Mouse (Mus musculus) activated CD4-positive, CD25-positive, alpha-beta regulatory T cell, adult 9 weeks (primary cell): ENCODE results near the gene Dag1. TPM values are rescaled to one million over a fixed set of nuclear protein-coding genes. Genes with fewer than 3 reads are reported as not detected.

Source experiments
- polyA plus RNA-seq: library from polyadenylated mRNA; unstranded; fragments of 100-300 nt; shearing (Covaris generic); gene quantifications from one replicate; pipeline ENCODE4 v1.2.1, GENCODE M21; 2017

Gene Dag1
- polyA plus RNA-seq, result 6.7 TPM

DNA sequence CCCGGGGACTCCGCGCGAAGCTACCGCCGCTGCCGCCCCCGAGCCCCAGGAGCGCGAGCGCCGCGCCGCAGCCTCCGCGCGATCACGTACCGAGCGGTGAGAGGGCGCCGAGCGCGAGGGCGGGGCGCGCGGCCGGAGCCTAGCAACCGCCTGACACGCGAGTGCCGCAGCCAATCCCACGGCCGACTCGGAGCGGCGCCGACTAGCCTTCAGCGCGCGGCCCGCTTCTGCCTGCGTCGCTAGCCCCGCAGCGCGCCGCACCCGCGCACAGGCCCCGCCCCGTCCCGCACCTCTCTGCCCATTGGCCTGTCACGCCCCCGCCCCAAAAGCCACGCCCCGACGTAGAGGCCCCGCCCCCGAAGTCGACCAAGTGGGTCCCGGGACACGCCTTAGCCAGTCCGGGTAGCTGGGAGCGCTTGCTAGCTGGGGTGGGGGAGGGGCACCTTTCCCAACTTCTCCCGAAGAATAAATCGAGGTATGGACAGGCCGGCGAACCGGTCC, at the start of gene Dag1:
Gene Dag1 (minus strand): TSS at position 269 of the 501 bp plus-strand sequence.

DNA sequence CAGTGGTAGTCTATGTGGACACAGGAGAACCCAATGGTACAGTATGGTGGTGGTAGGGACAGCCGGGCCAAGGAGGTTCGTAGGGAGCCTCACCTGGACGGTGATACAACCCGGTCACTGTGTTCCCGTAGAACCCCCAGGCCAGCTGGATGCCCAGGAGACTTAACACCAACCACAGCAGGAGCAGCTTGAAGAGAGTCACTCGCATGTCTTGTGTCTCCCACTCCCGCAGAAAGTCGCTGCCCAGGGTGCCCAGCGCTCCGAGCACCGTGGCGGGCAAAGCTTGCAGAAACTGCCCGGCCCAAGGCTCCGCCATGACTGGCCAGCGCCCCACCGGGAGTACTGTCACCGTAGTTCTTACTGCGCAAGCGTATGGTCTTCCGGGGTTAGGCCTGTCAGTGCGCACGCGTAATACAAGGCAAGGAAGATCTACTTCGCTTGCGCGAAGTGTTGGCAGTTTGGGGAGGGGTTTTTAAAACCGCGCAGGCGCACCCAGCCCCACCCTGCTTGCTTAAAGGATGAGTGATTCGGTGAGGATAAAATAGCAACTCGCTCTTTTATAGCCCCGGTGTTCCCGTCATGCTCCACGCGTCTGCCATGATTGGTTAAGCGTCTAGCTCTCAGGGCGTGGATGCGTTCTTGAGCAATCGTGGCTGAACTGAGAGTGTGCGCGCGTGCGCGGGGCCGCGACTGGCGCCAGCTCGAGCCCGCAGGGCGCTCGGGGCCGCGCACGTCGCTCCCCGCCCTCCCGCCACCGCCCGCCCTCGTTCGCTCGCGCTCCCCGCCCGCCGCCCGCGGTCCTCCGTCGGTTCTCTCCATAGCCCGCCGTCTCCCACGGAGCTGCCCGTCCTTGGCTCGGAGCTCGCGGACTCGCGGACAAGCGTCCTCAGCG, 42.1 kb upstream of the Dag1 start, which contains the start of the genes Rhoa and Tcta:
Gene Rhoa (plus strand): TSS at position 501 of the 892 bp plus-strand sequence.
Gene Tcta (minus strand): TSS at position 532 of the 892 bp plus-strand sequence.

GRCm38 (mm10) chr9:108296453-108297355, 32.9 kb upstream of the Dag1 start, which contains the start of gene Amt:
Gene Amt, plus strand, starts transcription at chr9:108296853.

GRCm38 (mm10) chr9:108290016-108290750, 26.4 kb upstream of the Dag1 start, which contains the start of gene Nicn1:
Gene Nicn1, plus strand, starts transcription at chr9:108290429.

DNA sequence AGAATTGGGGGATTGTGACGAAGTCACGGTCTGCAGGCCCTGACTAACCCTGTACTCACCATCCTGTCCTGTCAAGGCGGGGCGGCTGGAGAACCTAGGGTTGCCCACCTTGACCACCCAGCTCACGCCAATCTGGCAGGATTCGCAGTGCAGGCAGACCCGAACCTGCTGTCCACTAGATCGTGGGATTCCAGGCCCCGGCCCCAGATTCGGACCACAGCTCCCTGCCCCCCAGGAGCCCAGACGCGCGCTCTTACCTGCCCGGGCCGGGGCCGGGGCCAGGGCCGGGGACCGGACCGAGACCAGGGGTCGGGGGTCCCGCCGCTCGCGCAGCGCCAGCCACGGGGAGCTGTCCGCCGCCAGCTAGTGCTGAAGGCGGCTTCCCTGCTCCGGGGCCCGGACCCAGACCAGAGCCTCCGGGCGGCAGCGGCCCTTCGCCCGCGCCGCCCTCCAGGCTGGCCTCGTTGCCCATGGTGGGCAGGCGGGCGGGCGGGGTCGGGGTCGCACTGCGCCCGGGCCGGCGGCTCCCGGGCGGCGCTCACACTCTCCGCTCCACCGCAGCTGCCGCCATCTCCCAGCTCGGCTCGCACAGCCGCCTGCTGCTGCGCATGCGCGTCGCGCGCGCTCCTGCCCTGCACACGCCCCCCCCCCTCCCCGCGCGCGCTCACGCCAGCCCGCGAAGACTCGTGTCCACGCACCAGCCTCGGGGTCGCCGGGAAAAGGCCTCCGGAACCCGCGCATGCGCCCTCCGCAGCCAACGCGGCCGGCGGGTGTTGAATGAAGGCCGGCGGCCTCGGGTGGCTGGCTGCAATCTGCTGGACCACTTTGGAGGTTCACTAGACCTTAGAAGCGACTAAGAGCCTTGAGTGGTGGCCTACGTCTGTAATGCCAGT, 73.7 kb downstream of the Dag1 start, which contains the start of gene Bsn:
Gene Bsn (minus strand): TSS at position 598 of the 893 bp plus-strand sequence.

Other genes with a start within 250 kb of the Dag1 start
- 40.7 TPM for gene Gmppb, start 214.7 kb downstream of the Dag1 start, polyA plus RNA-seq
- gene Amigo3, start 210.8 kb downstream of the Dag1 start, polyA plus RNA-seq, result 4.8 TPM
- 1.2 TPM for gene Mst1, start 183.5 kb downstream of the Dag1 start, polyA plus RNA-seq
- 189 TPM for gene Rnf123, start 180.6 kb downstream of the Dag1 start, polyA plus RNA-seq
- 140 TPM for gene Apeh, start 169.4 kb downstream of the Dag1 start, polyA plus RNA-seq
- 0.81 TPM for gene Bsn, start 73.6 kb downstream of the Dag1 start, polyA plus RNA-seq
- 2.3 TPM for gene Nicn1, start 26.5 kb upstream of the Dag1 start, polyA plus RNA-seq
- gene Amt, start 32.9 kb upstream of the Dag1 start, polyA plus RNA-seq, result 0.56 TPM
- 391 TPM for gene Rhoa, start 42.2 kb upstream of the Dag1 start, polyA plus RNA-seq
- 17.6 TPM for gene Tcta, start 42.2 kb upstream of the Dag1 start, polyA plus RNA-seq
- gene Gpx1, start 74.9 kb upstream of the Dag1 start, polyA plus RNA-seq, result 741 TPM
- 160 TPM for gene Usp4, start 83.9 kb upstream of the Dag1 start, polyA plus RNA-seq
- gene 1700102P08Rik, start 128.8 kb upstream of the Dag1 start, polyA plus RNA-seq, result 4.3 TPM
- gene Ccdc36, start 164.5 kb upstream of the Dag1 start, polyA plus RNA-seq, result not detected
- not detected for gene BC048562, start 172.5 kb upstream of the Dag1 start, polyA plus RNA-seq
- 54.7 TPM for gene Ccdc71, start 196.6 kb upstream of the Dag1 start, polyA plus RNA-seq
- 5.2 TPM for gene Klhdc8b, start 197.6 kb upstream of the Dag1 start, polyA plus RNA-seq
- gene Lamb2, start 215.8 kb upstream of the Dag1 start, polyA plus RNA-seq, result 0.20 TPM
- 169 TPM for gene Usp19, start 226.6 kb upstream of the Dag1 start, polyA plus RNA-seq
- gene Qars, start 243.7 kb upstream of the Dag1 start, polyA plus RNA-seq, result 111 TPM